Mouse (Mus musculus) midbrain, postnatal 0 days (tissue): Measurements from ENCODE around the gene Il17f. TPM values are rescaled to one million over a fixed set of nuclear protein-coding genes. Genes with fewer than 3 reads are reported as not detected.
"Not testable (repeated sequence)": the region's sequence is repeated elsewhere in the genome, so short reads cannot be mapped to it uniquely, and the experiment has no call there.

Source experiments
- ATAC-seq: fragments of 200-750 bp; cut with Nextera tagmentation; 2 replicates; pipeline ENCODE4 v1.8.0; 2017; ENCODE audit warnings: moderate number of reproducible peaks, mild to moderate bottlenecking, moderate TSS enrichment, moderate library complexity; ENCODE audit not compliant: low FRiP score
- DNase-seq: peaks from one replicate; pipeline ENCODE4 v3.0.0-alpha.2; 2015; ENCODE audit warnings: low spot score
- H3K27ac ChIP-seq: fragments of 300-500 bp; sonication (generic); 2 replicates; pipeline ENCODE4 v1.5.1; 2014; ENCODE audit warnings: low read depth, mild to moderate bottlenecking, low read length, mixed read lengths
- H3K27me3 ChIP-seq: fragments of 300-500 bp; sonication (generic); 2 replicates; pipeline ENCODE4 v1.6.1; 2014; ENCODE audit warnings: low read length, control low read depth, mixed read lengths; ENCODE audit not compliant: insufficient read depth
- H3K36me3 ChIP-seq: fragments of 300-500 bp; sonication (generic); 2 replicates; pipeline ENCODE4 v1.6.1; 2014; ENCODE audit warnings: low read length, control low read depth, mixed read lengths; ENCODE audit not compliant: insufficient read depth
- H3K4me1 ChIP-seq: fragments of 300-500 bp; sonication (generic); 2 replicates; pipeline ENCODE4 v1.6.1; 2014; ENCODE audit warnings: mild to moderate bottlenecking, control low read depth, antibody characterized with exemption, low read length, mixed read lengths; ENCODE audit not compliant: insufficient read depth
- H3K4me2 ChIP-seq: fragments of 300-500 bp; sonication (generic); 2 replicates; pipeline ENCODE4 v1.6.1; 2014; ENCODE audit warnings: low read depth, mild to moderate bottlenecking, low read length, mixed read lengths; ENCODE audit not compliant: poor library complexity, severe bottlenecking
- H3K4me3 ChIP-seq: fragments of 300-500 bp; sonication (generic); 2 replicates; pipeline ENCODE4 v1.5.1; 2014; ENCODE audit warnings: low read depth, mild to moderate bottlenecking, low read length, moderate library complexity
- H3K9ac ChIP-seq: fragments of 300-500 bp; sonication (generic); replicated peaks from 2 replicates; pipeline ENCODE4 v1.6.1; 2014; ENCODE audit warnings: mild to moderate bottlenecking, low read length, moderate library complexity, mixed read lengths; ENCODE audit not compliant: poor library complexity, severe bottlenecking
- H3K9me3 ChIP-seq: fragments of 300-500 bp; sonication (generic); 2 replicates; pipeline ENCODE4 v1.6.1; 2016; ENCODE audit warnings: low read length, control low read depth
- CTCF ChIP-seq: IDR thresholded peaks from 2 replicates; pipeline ENCODE4 v1.5.1; 2016; ENCODE audit warnings: antibody characterized with exemption, mild to moderate bottlenecking
- WGBS: fragments of 180-500 bp; shearing (Covaris S2); extraction: QIAGEN DNeasy Blood & Tissue Kit; methylation state at CpG from one replicate; pipeline ENCODE4 v1.1.7; 2014; 5-methylcytosine and 5-hydroxymethylcytosine counted together
- polyA plus RNA-seq: library from polyadenylated mRNA; unstranded; fragments of >200 nt; fragmentation: Nextera tagmentation; extraction: Ambion mirVana; gene quantifications from 2 replicates; pipeline ENCODE4 v1.2.1, GENCODE M21; 2015
- total RNA-seq: library from RNA; depleted of rRNA; stranded (reverse); fragments of >200 nt; gene quantifications from 2 replicates; pipeline ENCODE4 v1.2.3, GENCODE M21; 2014; rRNA removed

Gene Il17f
- 0.38 TPM in 1 of 2 replicates, not detected in the other for total RNA-seq
- 0.31 TPM in 1 of 2 replicates, not detected in the other for polyA plus RNA-seq

DNA sequence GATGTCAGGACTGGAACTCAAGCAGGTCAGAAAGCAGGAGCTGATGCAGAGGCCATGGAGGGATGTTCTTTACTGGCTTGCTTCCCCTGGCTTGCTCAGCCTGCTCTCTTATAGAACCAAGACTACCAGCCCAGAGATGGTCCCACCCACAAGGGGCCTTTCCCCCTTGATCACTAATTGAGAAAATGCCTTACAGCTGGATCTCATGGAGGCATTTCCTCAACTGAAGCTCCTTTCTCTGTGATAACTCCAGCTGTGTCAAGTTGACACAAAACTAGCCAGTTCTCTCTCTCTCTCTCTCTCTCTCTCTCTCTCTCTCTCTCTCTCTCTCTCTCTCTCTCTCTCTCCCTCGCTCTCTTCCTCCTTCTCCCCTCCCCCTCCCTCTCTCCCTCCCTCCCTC is at the start of gene Il17f:
Gene Il17f, minus strand, starts transcription at position 101 of the 400 bp plus-strand sequence.
- DNase-seq, H3K9ac ChIP-seq, H3K4me2 ChIP-seq, H3K36me3 ChIP-seq, H3K27ac ChIP-seq, H3K27me3 ChIP-seq, H3K9me3 ChIP-seq, ATAC-seq, H3K4me1 ChIP-seq, H3K4me3 ChIP-seq: not testable (repeated sequence)
- 92% methylated on average over 1 of the region's 1 CpGs for WGBS

DNA sequence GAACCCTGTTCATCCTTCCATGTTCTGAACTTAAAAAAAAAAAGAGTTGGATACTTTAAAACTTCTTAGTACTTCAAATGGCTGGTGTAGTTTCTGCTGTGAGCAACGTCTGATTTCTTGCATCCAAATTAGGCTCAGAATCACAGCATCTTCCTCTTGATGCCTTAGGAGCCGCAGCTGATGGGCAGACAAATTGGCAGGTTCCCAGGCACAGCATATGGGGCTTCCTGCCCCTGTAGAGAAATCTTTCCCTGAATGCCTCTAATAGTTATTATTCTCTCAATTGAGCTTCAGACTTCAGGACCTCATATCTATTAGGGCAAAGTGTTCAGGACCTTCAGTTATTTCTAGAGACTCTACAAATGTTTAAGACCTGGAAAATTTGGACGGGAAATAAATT is 49.5 kb upstream of the Il17f start:
- ATAC-seq, result no peak
- DNase-seq, result peak; percentile 69
- no peaks in the 10 kb centered on the region for H3K9me3 ChIP-seq
- H3K4me3 ChIP-seq, result no peak overlapping the region
- H3K27ac ChIP-seq, result no peak overlapping the region
- 64% methylated on average over 3 of the region's 3 CpGs for WGBS
- TF ChIP-seq CTCF, result no peak
- no peak overlapping the region for H3K9ac ChIP-seq
- no peak overlapping the region for H3K4me2 ChIP-seq
- no peaks in the 10 kb centered on the region for H3K27me3 ChIP-seq
- H3K36me3 ChIP-seq, result no peaks in the 10 kb centered on the region
- no peaks in the 10 kb centered on the region for H3K4me1 ChIP-seq

DNA sequence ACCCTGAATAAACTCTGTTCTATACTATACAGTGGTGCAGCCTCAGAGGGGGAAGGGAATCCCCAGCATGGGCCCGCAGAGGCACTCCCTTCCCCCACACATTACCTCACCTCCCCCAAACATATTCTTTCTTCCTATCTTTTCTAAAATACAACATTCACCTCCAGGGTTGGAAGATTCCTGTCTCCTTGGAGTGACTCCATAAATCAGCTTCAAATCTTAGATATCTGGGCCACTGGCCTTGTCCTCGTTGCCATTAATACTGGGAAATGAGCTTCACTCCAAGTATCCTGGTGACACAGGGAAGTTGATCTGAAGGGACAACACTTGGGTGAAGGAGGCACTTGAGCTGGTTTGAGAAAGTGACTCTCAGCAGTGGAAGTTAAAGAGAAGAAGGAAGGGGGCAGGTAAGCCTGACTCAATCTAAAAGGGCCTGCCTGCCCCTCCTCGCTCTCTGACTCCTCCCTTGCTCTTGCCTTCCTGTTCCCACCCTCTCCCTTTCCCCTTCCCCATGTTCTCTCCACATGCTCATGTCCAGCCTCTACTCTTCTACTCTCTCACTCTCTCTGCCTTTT is 46.2 kb upstream of the Il17f start:
- no peak overlapping the region for H3K27ac ChIP-seq
- no peak overlapping the region for H3K4me2 ChIP-seq
- no peaks in the 10 kb centered on the region for H3K4me1 ChIP-seq
- no peak for TF ChIP-seq CTCF
- 89% methylated on average over 3 of the region's 3 CpGs for WGBS
- ATAC-seq (no peak), DNase-seq (no peak)
- no peaks in the 10 kb centered on the region for H3K36me3 ChIP-seq
- no peak overlapping the region for H3K4me3 ChIP-seq
- H3K27me3 ChIP-seq, result no peaks in the 10 kb centered on the region
- no peaks in the 10 kb centered on the region for H3K9me3 ChIP-seq
- no peak overlapping the region for H3K9ac ChIP-seq

DNA sequence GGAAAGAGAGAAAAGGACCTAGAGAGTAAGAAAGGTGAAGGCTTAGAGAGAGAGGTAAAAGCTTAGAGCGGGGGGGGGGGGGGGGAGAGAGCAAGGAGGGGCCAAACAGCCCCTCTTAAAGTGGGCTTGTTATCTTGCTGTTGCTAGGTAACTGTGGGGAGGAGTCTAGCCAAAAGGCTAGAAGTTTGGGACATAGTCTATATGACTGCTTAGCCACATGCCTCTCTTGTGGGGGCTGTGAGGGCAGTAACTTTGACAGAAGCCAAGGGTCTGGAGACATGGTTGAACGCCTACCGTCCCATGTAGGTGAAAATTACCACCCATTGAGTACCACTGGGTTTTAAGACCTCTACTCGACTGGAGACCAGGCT is 42.7 kb upstream of the Il17f start:
- Histone ChIP-seq H3K9ac (no peak overlapping the region), H3K9me3 (no peaks in the 10 kb centered on the region), H3K4me3 (no peak overlapping the region), H3K4me2 (no peak overlapping the region), H3K27ac (no peak overlapping the region), H3K36me3 (no peaks in the 10 kb centered on the region), H3K27me3 (no peaks in the 10 kb centered on the region), H3K4me1 (no peaks in the 10 kb centered on the region)
- no peak for TF ChIP-seq CTCF
- ATAC-seq, result no peak
- DNase-seq, result no peak
- WGBS, result 91% methylated on average over 3 of the region's 4 CpGs

DNA sequence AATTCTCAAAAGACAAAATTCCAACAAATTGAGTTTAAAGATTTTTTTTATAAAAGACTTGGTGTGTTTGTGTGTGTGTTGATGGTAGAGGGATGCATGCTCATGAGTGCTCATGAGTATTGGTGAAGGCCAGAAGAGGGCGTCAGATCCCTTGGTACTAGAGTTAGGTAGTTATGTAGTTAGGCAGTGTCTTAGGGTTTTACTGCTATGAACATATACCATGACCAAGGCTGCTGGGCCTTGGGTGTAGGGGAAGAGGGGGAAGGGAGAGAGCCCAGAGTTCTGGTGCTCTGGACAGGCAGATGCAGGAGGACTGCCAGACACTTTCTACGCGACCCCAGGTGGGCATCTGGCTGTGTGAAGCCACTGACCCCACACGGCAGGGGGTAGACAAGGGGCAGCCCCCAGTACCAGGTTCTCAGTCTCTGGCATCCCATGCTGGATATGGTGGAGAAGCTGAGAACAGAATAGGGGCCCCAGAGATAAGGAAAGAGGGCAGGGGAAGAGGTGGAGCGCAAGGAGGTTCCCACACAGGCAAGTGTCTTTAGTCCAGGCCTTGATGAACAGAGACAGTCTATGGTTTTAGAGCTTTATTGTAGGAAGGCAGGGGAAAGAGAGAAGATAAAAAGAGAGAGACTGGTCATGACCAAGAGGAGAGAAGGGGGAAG is 42.2 kb upstream of the Il17f start:
- no peak overlapping the region for H3K9ac ChIP-seq
- DNase-seq, result peak; percentile 2
- no peak for ATAC-seq

DNA sequence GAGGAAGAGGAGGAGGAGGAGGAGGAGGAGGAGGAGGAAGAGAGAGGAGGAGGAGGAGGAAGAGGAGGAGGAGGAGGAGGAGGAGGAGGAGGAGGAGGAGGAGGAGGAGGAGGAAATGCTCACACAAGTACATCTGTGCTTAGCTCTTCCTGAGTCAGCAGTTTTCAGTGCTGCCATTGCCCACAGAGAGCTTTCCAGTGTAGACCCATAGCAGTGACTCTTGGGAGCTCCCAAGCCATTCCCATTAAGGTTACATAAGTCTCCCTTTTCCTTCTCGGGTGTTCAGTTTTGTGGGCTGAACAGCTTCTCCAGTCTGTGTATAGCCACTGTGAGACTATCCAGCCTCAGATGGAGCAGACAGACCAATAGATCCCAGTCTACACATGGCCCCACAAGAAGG is 40.1 kb upstream of the Il17f start:
- no peaks in the 10 kb centered on the region for H3K4me1 ChIP-seq
- WGBS, result 89% methylated on average over 1 of the region's 1 CpGs
- TF ChIP-seq CTCF, result no peak

More for the DNA sequence above, 42.2 kb upstream of the Il17f start:
- WGBS, result 76% methylated on average over 5 of the region's 5 CpGs
- Histone ChIP-seq H3K36me3 (no peaks in the 10 kb centered on the region), H3K4me3 (no peak overlapping the region), H3K27ac (no peak overlapping the region), H3K4me1 (no peaks in the 10 kb centered on the region), H3K9me3 (no peaks in the 10 kb centered on the region), H3K4me2 (no peak overlapping the region), H3K27me3 (no peaks in the 10 kb centered on the region)
- no peak for TF ChIP-seq CTCF

More for the DNA sequence above, 40.1 kb upstream of the Il17f start:
- Histone ChIP-seq H3K27ac (no peak overlapping the region), H3K36me3 (no peaks in the 10 kb centered on the region), H3K4me2 (no peak overlapping the region), H3K9ac (no peak overlapping the region), H3K9me3 (no peaks in the 10 kb centered on the region), H3K27me3 (no peaks in the 10 kb centered on the region), H3K4me3 (no peak overlapping the region)
- ATAC-seq (no peak), DNase-seq (no peak)
